Mouse (Mus musculus) embryonic facial prominence, embryonic 15.5 days (tissue): ENCODE data around the gene Ccdc97. TPM values are rescaled to one million over a fixed set of nuclear protein-coding genes. Genes with fewer than 3 reads are reported as not detected.
"Not testable (repeated sequence)": the region's sequence is repeated elsewhere in the genome, so short reads cannot be mapped to it uniquely, and the experiment has no call there.

Source experiments
- ATAC-seq: fragments of 200-750 bp; cut with Nextera tagmentation; 2 replicates; pipeline ENCODE4 v1.8.0; 2017; ENCODE audit warnings: low read depth, moderate TSS enrichment; ENCODE audit not compliant: insufficient number of reproducible peaks, low FRiP score, low TSS enrichment
- H3K27ac ChIP-seq: fragments of 300-500 bp; sonication (generic); replicated peaks from 2 replicates; pipeline ENCODE4 v1.5.1; 2015; ENCODE audit warnings: mild to moderate bottlenecking, inconsistent platforms
- H3K27me3 ChIP-seq: fragments of 300-500 bp; sonication (generic); 2 replicates; pipeline ENCODE4 v1.6.1; 2015; ENCODE audit warnings: inconsistent platforms
- H3K36me3 ChIP-seq: fragments of 300-500 bp; sonication (generic); 2 replicates; pipeline ENCODE4 v1.6.1; 2015; ENCODE audit warnings: mild to moderate bottlenecking, inconsistent platforms
- H3K4me1 ChIP-seq: fragments of 300-500 bp; sonication (generic); 2 replicates; pipeline ENCODE4 v1.6.1; 2015; ENCODE audit warnings: inconsistent platforms
- H3K4me2 ChIP-seq: fragments of 300-500 bp; sonication (generic); replicated peaks from 2 replicates; pipeline ENCODE4 v1.6.1; 2015; ENCODE audit warnings: mild to moderate bottlenecking, inconsistent platforms
- H3K4me3 ChIP-seq: fragments of 300-500 bp; sonication (generic); replicated peaks from 2 replicates; pipeline ENCODE4 v1.5.1; 2015; ENCODE audit warnings: mild to moderate bottlenecking, inconsistent platforms
- H3K9ac ChIP-seq: fragments of 300-500 bp; sonication (generic); 2 replicates; pipeline ENCODE4 v1.6.1; 2015; ENCODE audit warnings: inconsistent platforms
- H3K9me3 ChIP-seq: fragments of 300-500 bp; sonication (generic); replicated peaks from 2 replicates; pipeline ENCODE4 v1.6.1; 2016; ENCODE audit warnings: inconsistent platforms
- WGBS: fragments of 180-500 bp; shearing (Covaris S2); methylation state at CpG from one replicate; pipeline ENCODE4 v1.1.7; 2015; 5-methylcytosine and 5-hydroxymethylcytosine counted together
- polyA plus RNA-seq: library from polyadenylated mRNA; unstranded; fragments of >200 nt; fragmentation: Nextera tagmentation; extraction: Ambion mirVana; gene quantifications from 2 replicates; pipeline ENCODE4 v1.2.1, GENCODE M21; 2015

Ccdc97 gene
- polyA plus RNA-seq, 1 experiment from 2014 or later: 32.8 TPM

- H3K27ac ChIP-seq: no peak overlapping the region
- peaks cover 25% of the 10 kb centered on the region for H3K4me1 ChIP-seq
- H3K36me3 ChIP-seq: peaks cover 40% of the 10 kb centered on the region
- no peaks in the 10 kb centered on the region for H3K9me3 ChIP-seq
- no peak for ATAC-seq
- H3K27me3 ChIP-seq: no peaks in the 10 kb centered on the region
- peak overlapping the region; percentile 77 for H3K4me3 ChIP-seq
- H3K4me2 ChIP-seq: peak overlapping the region; percentile 89
- peak overlapping the region; percentile 96 for H3K9ac ChIP-seq
Measured at GRCm38 (mm10) chr7:25753076-25753475, 34.2 kb upstream of the Ccdc97 start.

GRCm38 (mm10) chr7:25746844-25747243 lies 28.0 kb upstream of the Ccdc97 start:
- H3K4me3 ChIP-seq: no peak overlapping the region
- H3K9ac ChIP-seq: no peak overlapping the region
- no peak overlapping the region for H3K4me2 ChIP-seq
- no peak overlapping the region for H3K27ac ChIP-seq
- no peaks in the 10 kb centered on the region for H3K27me3 ChIP-seq
- H3K36me3 ChIP-seq: peaks cover 94% of the 10 kb centered on the region
- H3K4me1 ChIP-seq: peaks cover 5% of the 10 kb centered on the region
- WGBS: 76% methylated on average over 3 of the region's 3 CpGs
- H3K9me3 ChIP-seq: no peaks in the 10 kb centered on the region
- ATAC-seq: no peak

- Histone ChIP-seq H3K9me3 (no peaks in the 10 kb centered on the region), H3K4me3 (no peak overlapping the region), H3K36me3 (peaks cover 96% of the 10 kb centered on the region), H3K27ac (no peak overlapping the region), H3K4me1 (no peaks in the 10 kb centered on the region), H3K27me3 (no peaks in the 10 kb centered on the region), H3K4me2 (no peak overlapping the region), H3K9ac (no peak overlapping the region)
- no peak for ATAC-seq
- WGBS: 86% methylated on average over 3 of the region's 3 CpGs
Measured at GRCm38 (mm10) chr7:25738277-25738676, 19.4 kb upstream of the Ccdc97 start.

- WGBS: 94% methylated on average over 2 of the region's 2 CpGs
- Histone ChIP-seq H3K4me3 (no peak overlapping the region), H3K36me3 (peaks cover 96% of the 10 kb centered on the region), H3K9ac (no peak overlapping the region), H3K9me3 (no peaks in the 10 kb centered on the region), H3K27me3 (no peaks in the 10 kb centered on the region), H3K4me2 (no peak overlapping the region), H3K27ac (no peak overlapping the region), H3K4me1 (no peaks in the 10 kb centered on the region)
- no peak for ATAC-seq
Measured at GRCm38 (mm10) chr7:25736920-25737319, 18.0 kb upstream of the Ccdc97 start.

- Histone ChIP-seq H3K36me3 (peaks cover 94% of the 10 kb centered on the region), H3K4me1 (no peaks in the 10 kb centered on the region), H3K27me3 (no peaks in the 10 kb centered on the region), H3K4me2 (no peak overlapping the region), H3K9me3 (no peaks in the 10 kb centered on the region), H3K9ac (no peak overlapping the region), H3K27ac (no peak overlapping the region), H3K4me3 (no peak overlapping the region)
- ATAC-seq: no peak
- 70% methylated on average over 4 of the region's 4 CpGs for WGBS
Measured at GRCm38 (mm10) chr7:25734991-25735390, 16.1 kb upstream of the Ccdc97 start.

GRCm38 (mm10) chr7:25731294-25732055 lies 12.6 kb upstream of the Ccdc97 start:
- H3K4me2 ChIP-seq: no peak overlapping the region
- no peaks in the 10 kb centered on the region for H3K9me3 ChIP-seq
- H3K36me3 ChIP-seq: peaks cover 95% of the 10 kb centered on the region
- no peak overlapping the region for H3K27ac ChIP-seq
- no peak overlapping the region for H3K4me3 ChIP-seq
- H3K9ac ChIP-seq: no peak overlapping the region
- no peak for ATAC-seq
- WGBS: 82% methylated on average over 8 of the region's 8 CpGs
- no peaks in the 10 kb centered on the region for H3K27me3 ChIP-seq
- no peaks in the 10 kb centered on the region for H3K4me1 ChIP-seq

GRCm38 (mm10) chr7:25729862-25730261 lies 11.0 kb upstream of the Ccdc97 start:
- Histone ChIP-seq H3K27me3 (no peaks in the 10 kb centered on the region), H3K36me3 (peaks cover 95% of the 10 kb centered on the region), H3K4me2 (no peak overlapping the region), H3K4me1 (no peaks in the 10 kb centered on the region), H3K4me3 (no peak overlapping the region), H3K9me3 (no peaks in the 10 kb centered on the region), H3K9ac (no peak overlapping the region), H3K27ac (no peak overlapping the region; the same call in 1 of the 2 replicates)
- 78% methylated on average over 2 of the region's 2 CpGs for WGBS
- no peak for ATAC-seq

- peaks cover 95% of the 10 kb centered on the region for H3K36me3 ChIP-seq
- no peaks in the 10 kb centered on the region for H3K4me1 ChIP-seq
- H3K27me3 ChIP-seq: no peaks in the 10 kb centered on the region
- no peak overlapping the region for H3K4me2 ChIP-seq
- no peak for ATAC-seq
- H3K27ac ChIP-seq: no peak overlapping the region; the same call in 1 of the 2 replicates
- no peak overlapping the region for H3K4me3 ChIP-seq
- WGBS: 34% methylated on average over 2 of the region's 2 CpGs
- no peak overlapping the region for H3K9ac ChIP-seq
- no peaks in the 10 kb centered on the region for H3K9me3 ChIP-seq
Measured at GRCm38 (mm10) chr7:25729396-25729795, 10.5 kb upstream of the Ccdc97 start.

GRCm38 (mm10) chr7:25727800-25728199 lies 8.9 kb upstream of the Ccdc97 start:
- Histone ChIP-seq H3K36me3 (peaks cover 96% of the 10 kb centered on the region), H3K9ac (no peak overlapping the region), H3K27me3 (no peaks in the 10 kb centered on the region), H3K4me1 (no peaks in the 10 kb centered on the region), H3K4me2 (no peak overlapping the region), H3K9me3 (no peaks in the 10 kb centered on the region), H3K27ac (no peak overlapping the region), H3K4me3 (no peak overlapping the region)
- WGBS: 92% methylated on average over 5 of the region's 5 CpGs
- no peak for ATAC-seq

- Histone ChIP-seq H3K36me3 (peaks cover 94% of the 10 kb centered on the region), H3K4me2 (no peak overlapping the region), H3K9ac (no peak overlapping the region), H3K27ac (no peak overlapping the region), H3K4me1 (no peaks in the 10 kb centered on the region), H3K4me3 (no peak overlapping the region), H3K9me3 (no peaks in the 10 kb centered on the region), H3K27me3 (no peaks in the 10 kb centered on the region)
- 82% methylated on average over 19 of the region's 19 CpGs for WGBS
- no peak for ATAC-seq
Measured at GRCm38 (mm10) chr7:25725886-25726285, 7.0 kb upstream of the Ccdc97 start.

GRCm38 (mm10) chr7:25721776-25722175 lies 2.9 kb upstream of the Ccdc97 start:
- not testable (repeated sequence) for H3K9ac ChIP-seq, H3K4me2 ChIP-seq, ATAC-seq, H3K9me3 ChIP-seq, H3K27me3 ChIP-seq, H3K4me3 ChIP-seq, H3K27ac ChIP-seq
- H3K4me1 ChIP-seq: peaks cover 22% of the 10 kb centered on the region
- H3K36me3 ChIP-seq: peaks cover 65% of the 10 kb centered on the region

GRCm38 (mm10) chr7:25720760-25721159 lies 1.9 kb upstream of the Ccdc97 start:
- 84% methylated on average over 5 of the region's 5 CpGs for WGBS
- H3K36me3 ChIP-seq: peaks cover 63% of the 10 kb centered on the region
- H3K4me3 ChIP-seq: no peak overlapping the region
- H3K9ac ChIP-seq: no peak overlapping the region
- H3K27me3 ChIP-seq: no peaks in the 10 kb centered on the region
- H3K4me2 ChIP-seq: no peak overlapping the region
- no peak for ATAC-seq
- no peak overlapping the region for H3K27ac ChIP-seq
- no peaks in the 10 kb centered on the region for H3K9me3 ChIP-seq
- H3K4me1 ChIP-seq: peaks cover 22% of the 10 kb centered on the region
